Mouse (Mus musculus): ENCODE results near the gene Ackr2. TPM values are rescaled to one million over a fixed set of nuclear protein-coding genes. Genes with fewer than 3 reads are reported as not detected.

The Ackr2 gene
- total RNA-seq, 2 experiments from 2014 or later: 2.4 to 4.1 TPM

GRCm38 (mm10) chr9:121914226-121914757 is 16.1 kb downstream of the Ackr2 start:
- no peak for DNase-seq (ENCODE audit: low spot score in 2 of 2)

GRCm38 (mm10) chr9:121915056-121915455 is 16.9 kb downstream of the Ackr2 start:
- DNase-seq (ENCODE audit: low spot score in 2 of 2): no peak

GRCm38 (mm10) chr9:121916102-121916501 is 17.9 kb downstream of the Ackr2 start, which contains the start of gene Cyp8b1:
TSS of gene Cyp8b1 (minus strand) at chr9:121916305.
- DNase-seq (ENCODE audit: low spot score in 2 of 2): no peak

DNA sequence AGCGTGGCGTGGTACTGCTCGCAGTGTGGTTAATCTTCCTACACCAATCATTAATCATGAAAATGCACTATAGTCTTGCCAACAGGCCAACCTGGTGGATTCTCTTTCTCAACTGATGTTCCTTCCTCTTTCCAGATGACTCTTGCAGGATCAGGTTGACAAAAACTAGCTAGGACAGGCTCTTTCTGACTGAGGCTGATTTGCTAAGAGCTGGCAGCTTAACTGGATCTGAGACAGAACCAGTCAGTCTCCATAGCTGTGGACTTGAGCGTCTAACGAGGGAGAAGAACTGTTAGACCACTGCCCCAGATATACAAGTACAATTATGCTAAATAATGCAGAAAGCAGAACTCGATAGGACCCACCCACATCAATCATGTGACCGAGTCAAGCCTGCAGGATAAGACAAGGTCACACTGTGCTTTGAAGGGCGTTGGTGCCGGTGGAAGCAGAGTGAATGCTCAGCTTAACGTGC is 20.9 kb downstream of the Ackr2 start:
- DNase-seq (ENCODE audit: low spot score in 2 of 2): no peak

GRCm38 (mm10) chr9:121923443-121923842 is 25.3 kb downstream of the Ackr2 start:
- no peak for DNase-seq (ENCODE audit: low spot score in 2 of 2)

- no peak for DNase-seq (ENCODE audit: low spot score in 2 of 2)
Measured at GRCm38 (mm10) chr9:121923906-121924305, 25.8 kb downstream of the Ackr2 start.

- no peak for DNase-seq (ENCODE audit: low spot score in 2 of 2)
Measured at GRCm38 (mm10) chr9:121924901-121925560, 26.9 kb downstream of the Ackr2 start.

DNA sequence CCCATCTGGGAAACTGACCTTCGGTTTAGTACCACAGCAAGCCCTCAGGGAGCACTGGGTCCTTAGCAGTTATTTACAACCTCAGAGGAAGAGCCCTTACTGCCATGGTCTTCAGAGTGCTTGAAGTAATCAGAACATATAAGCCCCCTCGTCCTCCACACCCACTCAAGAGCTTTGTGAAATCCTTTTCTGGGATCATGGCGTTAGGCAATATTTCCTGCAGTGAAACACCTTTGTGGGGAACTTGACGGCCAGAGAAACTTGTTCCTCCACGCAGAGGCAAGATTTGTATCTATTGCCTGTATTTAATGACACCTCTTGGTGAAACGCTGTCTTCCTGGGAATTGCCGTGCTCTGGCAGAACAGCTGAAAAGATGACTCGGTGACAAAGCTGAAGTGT is 27.8 kb downstream of the Ackr2 start:
- no peak for DNase-seq (ENCODE audit: low spot score in 2 of 2)

- DNase-seq (ENCODE audit: low spot score in 2 of 2): no peak
Measured at GRCm38 (mm10) chr9:121926634-121927405, 28.7 kb downstream of the Ackr2 start.

- DNase-seq (ENCODE audit: low spot score in 2 of 2): no peak
Measured at GRCm38 (mm10) chr9:121927721-121928120, 29.6 kb downstream of the Ackr2 start.

GRCm38 (mm10) chr9:121928498-121928897 is 30.3 kb downstream of the Ackr2 start:
- peak; percentile 46 to 62 for DNase-seq (ENCODE audit: low spot score in 2 of 2)

- DNase-seq (ENCODE audit: low spot score in 2 of 2): no peak
Measured at GRCm38 (mm10) chr9:121934856-121935255, 36.7 kb downstream of the Ackr2 start.

DNA sequence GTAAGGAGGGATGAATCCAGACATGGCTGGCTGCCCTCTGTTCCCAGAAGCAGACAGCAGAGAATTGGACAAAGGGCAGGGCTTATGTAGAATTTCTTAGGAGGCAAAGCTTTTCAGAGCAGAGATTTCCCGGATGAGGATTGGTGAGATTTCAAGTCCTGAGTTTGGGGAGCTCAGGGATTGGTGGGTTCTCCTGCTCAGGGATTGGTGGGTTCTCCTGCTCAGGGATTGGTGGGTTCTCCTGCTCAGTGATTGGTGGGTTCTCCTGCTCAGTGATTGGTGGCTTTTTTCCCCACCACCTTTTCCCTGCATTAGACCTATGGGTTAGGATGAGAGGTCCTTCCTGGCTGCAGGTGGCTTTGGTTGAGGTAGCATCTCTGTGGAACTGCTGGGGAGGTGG is 38.8 kb downstream of the Ackr2 start:
- DNase-seq (ENCODE audit: low spot score in 2 of 2): no peak

DNA sequence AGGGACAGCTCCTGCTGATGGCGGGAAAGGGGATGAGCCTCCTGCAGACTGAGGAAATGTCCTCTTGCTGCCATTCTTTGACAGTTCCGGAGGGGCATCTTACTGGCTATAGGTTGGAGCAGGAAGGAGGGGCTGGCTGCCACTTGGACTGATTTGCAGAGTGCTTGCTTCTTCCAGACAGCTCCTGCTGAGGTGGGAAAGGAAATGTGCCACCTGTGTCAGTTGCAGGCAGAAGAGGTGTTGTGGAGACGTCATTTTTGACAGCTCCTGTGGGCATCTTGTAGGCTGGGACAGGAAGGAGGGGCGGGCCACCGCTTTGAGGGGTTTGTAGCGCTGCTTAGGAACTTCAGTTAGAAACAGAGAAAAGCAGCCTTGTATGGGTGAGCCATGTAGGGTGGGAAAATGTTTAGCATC is 39.3 kb downstream of the Ackr2 start:
- no peak for DNase-seq (ENCODE audit: low spot score in 2 of 2)

DNA sequence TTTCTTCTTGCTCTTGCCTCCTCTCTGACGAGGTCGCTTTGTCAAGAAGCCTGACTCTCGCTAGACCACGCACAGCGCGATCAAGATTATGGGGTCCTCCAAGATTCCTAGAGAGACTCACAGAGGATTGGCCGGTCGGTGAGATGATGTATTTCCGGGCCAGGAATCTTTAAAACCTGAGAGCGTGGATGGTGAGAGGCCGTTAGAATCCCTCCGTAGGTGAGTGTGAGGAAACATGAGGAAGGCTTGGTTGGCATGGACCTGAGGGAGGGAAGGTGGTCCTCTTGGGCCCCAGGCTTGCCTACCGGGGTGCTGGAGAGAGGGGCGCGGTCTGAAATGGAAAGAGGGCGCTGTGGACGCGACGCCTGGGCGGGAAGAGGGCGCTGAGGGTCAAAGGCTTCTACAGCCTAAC is 39.8 kb downstream of the Ackr2 start:
- DNase-seq (ENCODE audit: low spot score in 2 of 2): no peak

DNA sequence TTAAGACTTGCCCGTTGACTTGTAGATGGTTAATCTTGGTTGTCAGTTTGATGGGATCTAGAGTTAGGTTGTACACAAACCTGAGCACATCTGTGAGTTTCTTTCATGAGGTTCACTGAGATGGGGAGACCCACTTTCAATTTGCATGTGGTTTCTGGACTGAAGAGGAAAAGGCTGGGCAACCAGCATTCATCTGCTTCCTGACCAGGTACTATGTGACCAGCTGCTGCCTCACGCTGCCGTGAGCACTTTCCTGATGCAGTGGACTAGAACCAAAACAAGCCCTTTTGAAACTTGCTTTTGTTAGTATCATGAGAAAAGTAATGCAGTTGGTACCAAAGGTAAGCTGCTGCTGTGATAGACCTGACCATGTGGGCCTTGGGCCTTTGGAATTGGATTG is 44.9 kb downstream of the Ackr2 start:
- no peak for DNase-seq (ENCODE audit: low spot score in 2 of 2)

DNA sequence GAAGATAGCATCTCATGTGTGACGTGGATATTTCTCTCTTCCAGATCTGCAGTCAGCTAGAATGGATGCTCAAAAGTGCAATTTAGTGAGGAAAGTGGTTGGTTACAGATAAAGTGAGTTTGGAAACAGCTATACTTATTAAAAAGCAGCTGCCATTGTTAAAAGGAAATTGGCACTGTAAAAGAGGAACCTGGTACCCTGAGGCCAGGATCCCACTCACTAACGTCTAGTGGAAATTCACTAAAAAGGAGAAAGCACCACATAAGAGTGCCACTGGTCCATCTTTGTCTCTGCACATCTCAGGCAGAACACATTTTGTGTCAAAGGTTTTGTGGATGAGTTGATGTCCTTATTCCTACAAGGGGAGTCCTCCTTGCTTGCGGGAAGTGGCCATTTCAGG is 45.5 kb downstream of the Ackr2 start:
- no peak for DNase-seq (ENCODE audit: low spot score in 2 of 2)

- peak; percentile 84 to 86 for DNase-seq (ENCODE audit: low spot score in 2 of 2)
Measured at GRCm38 (mm10) chr9:121947784-121948183, 49.6 kb downstream of the Ackr2 start.

DNA sequence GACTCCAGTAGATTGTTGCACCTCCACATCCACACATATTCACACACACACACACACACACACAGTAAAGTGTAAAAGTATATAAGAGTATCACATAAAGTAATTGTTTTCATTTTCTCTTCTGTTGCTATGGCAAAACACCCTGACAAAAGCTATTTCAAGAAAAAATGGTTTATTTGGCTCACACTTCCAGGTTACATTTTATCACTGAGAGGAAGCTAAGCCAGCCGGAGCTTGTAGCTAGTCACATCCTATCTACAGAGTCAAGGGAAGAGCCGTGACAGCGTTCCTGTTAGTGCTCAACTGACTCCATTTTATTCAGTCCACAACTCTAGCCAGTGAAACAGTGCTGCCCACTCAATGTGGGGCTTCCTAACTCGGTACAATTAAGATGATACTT is 50.3 kb downstream of the Ackr2 start:
- DNase-seq (ENCODE audit: low spot score in 2 of 2): no peak

- DNase-seq (ENCODE audit: low spot score in 2 of 2): peak; percentile 73 to 79
Measured at GRCm38 (mm10) chr9:121950418-121951113, 52.4 kb downstream of the Ackr2 start, which contains the start of gene Fam198a. TSS of gene Fam198a (plus strand) at chr9:121950988.

DNA sequence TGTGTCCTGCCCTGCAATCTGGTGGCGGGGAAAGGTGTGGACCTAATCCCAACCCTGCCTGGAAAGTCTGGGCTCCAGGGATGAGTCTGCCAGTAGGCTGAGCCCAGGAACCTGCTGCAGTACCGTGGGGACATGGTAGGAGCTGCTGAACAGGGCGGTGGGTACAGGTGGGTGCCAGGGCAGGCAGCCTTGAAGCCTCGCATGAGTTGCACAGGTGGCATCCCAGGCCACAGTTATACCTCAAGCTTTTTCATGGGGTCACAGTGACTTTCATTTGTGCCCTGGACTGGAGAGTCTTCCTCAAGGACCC is 52.9 kb downstream of the Ackr2 start:
- no peak for DNase-seq (ENCODE audit: low spot score in 2 of 2)

GRCm38 (mm10) chr9:121952596-121952995 is 54.4 kb downstream of the Ackr2 start:
- DNase-seq (ENCODE audit: low spot score in 2 of 2): no peak
